31 mouse cellular contexts compared by ENCODE assay signal in genomic region chr1:38178929-38179328, GRCm38 (mm10).
"Had no signal": no experiment of that assay in that cellular context is flagged by ENCODE, and none has a peak within 500 bp of the region (broad histone marks: within the 10 kb centered on the region; RNA-seq: fewer than 3 reads in every experiment).

No protein-coding gene starts in this region.

- DNase-seq: left cerebral cortex, postnatal 4 days; liver; liver, embryonic 13.5 days; liver, postnatal 0 days; lung, adult 18-20 months; lung, adult 2 months; lung, embryonic 14.5 days; lung, postnatal 10 days; lung, postnatal 14 days; lung, postnatal 36 days; lung, postnatal 4 days; midbrain, embryonic 14.5 days had no signal

- H3K4me3 ChIP-seq: left cerebral cortex, adult 2 months; limb, embryonic 10.5 days; limb, embryonic 12.5 days; limb, embryonic 13.5 days; limb, embryonic 15.5 days; liver, embryonic 12.5 days; liver, embryonic 13.5 days; liver, embryonic 15.5 days; lung, embryonic 15.5 days; megakaryocyte, embryonic 14.5 days; midbrain, embryonic 10.5 days; midbrain, embryonic 12.5 days; midbrain, embryonic 13.5 days; midbrain, embryonic 15.5 days; myocyte had no signal

- H3K9me3 ChIP-seq: limb, embryonic 10.5 days; limb, embryonic 12.5 days; limb, embryonic 13.5 days; limb, embryonic 15.5 days; liver, embryonic 12.5 days; liver, embryonic 13.5 days; liver, embryonic 15.5 days; lung, embryonic 15.5 days; megakaryocyte, embryonic 14.5 days; midbrain, embryonic 10.5 days; midbrain, embryonic 12.5 days; midbrain, embryonic 13.5 days; midbrain, embryonic 15.5 days had no signal

- H3K36me3 ChIP-seq: liver, embryonic 12.5 days; liver, embryonic 13.5 days; liver, embryonic 15.5 days had no signal

- H3K27me3 ChIP-seq: limb, embryonic 12.5 days; limb, embryonic 13.5 days; limb, embryonic 15.5 days; liver, embryonic 12.5 days; liver, embryonic 13.5 days; liver, embryonic 15.5 days; lung, embryonic 15.5 days; megakaryocyte, embryonic 14.5 days; midbrain, embryonic 12.5 days; midbrain, embryonic 13.5 days; midbrain, embryonic 15.5 days had no signal

- H3K4me2 ChIP-seq: limb, embryonic 12.5 days; limb, embryonic 13.5 days; limb, embryonic 15.5 days; liver, embryonic 11.5 days; liver, embryonic 12.5 days; liver, embryonic 13.5 days; liver, embryonic 15.5 days; lung, embryonic 14.5 days; lung, embryonic 15.5 days; midbrain, embryonic 12.5 days; midbrain, embryonic 13.5 days; midbrain, embryonic 15.5 days had no signal

- H3K27ac ChIP-seq: left cerebral cortex, adult 2 months; limb, embryonic 10.5 days; limb, embryonic 12.5 days; limb, embryonic 13.5 days; limb, embryonic 15.5 days; liver, embryonic 12.5 days; liver, embryonic 13.5 days; liver, embryonic 14.5 days; liver, embryonic 15.5 days; lung, embryonic 15.5 days; macrophage; midbrain, embryonic 10.5 days; midbrain, embryonic 12.5 days; midbrain, embryonic 13.5 days; midbrain, embryonic 15.5 days had no signal

- H3K4me1 ChIP-seq: limb, embryonic 10.5 days; liver, embryonic 12.5 days; liver, embryonic 13.5 days; liver, embryonic 15.5 days; megakaryocyte, embryonic 14.5 days; midbrain, embryonic 10.5 days; midbrain, embryonic 15.5 days had no signal

- ATAC-seq: liver, embryonic 12.5 days; liver, postnatal 0 days; lung, postnatal 0 days; midbrain, embryonic 13.5 days; midbrain, embryonic 15.5 days; midbrain, embryonic 16.5 days had no signal

- H3K9ac ChIP-seq: limb, embryonic 12.5 days; limb, embryonic 13.5 days; limb, embryonic 15.5 days; liver, embryonic 12.5 days; liver, embryonic 13.5 days; liver, embryonic 14.5 days; liver, embryonic 15.5 days; liver, postnatal 0 days; lung, embryonic 14.5 days; lung, embryonic 15.5 days; midbrain, embryonic 12.5 days; midbrain, embryonic 13.5 days; midbrain, embryonic 15.5 days had no signal
